Mouse (Mus musculus): ENCODE measurements around the gene Klhl1. TPM values are rescaled to one million over a fixed set of nuclear protein-coding genes. Genes with fewer than 3 reads are reported as not detected.
"Not testable (repeated sequence)": the region's sequence is repeated elsewhere in the genome, so short reads cannot be mapped to it uniquely, and the experiment has no call there.

The Klhl1 gene
- polyA plus RNA-seq, 1 experiment, result not detected

- Histone ChIP-seq H3K27me3 (ENCODE audit: control insufficient read depth) (no peaks in the 10 kb centered on the region), H3K4me1 (ENCODE audit: control insufficient read depth) (peaks cover 8% of the 10 kb centered on the region; the same call in 1 of the 2 replicates), H3K9me3 (ENCODE audit: control insufficient read depth, low read length) (no peaks in the 10 kb centered on the region), H3K4me3 (replicated peaks) (no peak overlapping the region), H3K36me3 (ENCODE audit: control insufficient read depth) (no peaks in the 10 kb centered on the region)
- no peak for TF ChIP-seq TAL1 (IDR thresholded peaks at IDR 0.05; ENCODE audit: low read length)
- no peak for TF ChIP-seq GATA1 (IDR thresholded peaks at IDR 0.05; ENCODE audit: low read length)
These were observed 156.2 kb downstream of the Klhl1 start for GRCm38 (mm10) chr14:96362727-96363126.

GRCm38 (mm10) chr14:96348220-96348619 lies 170.7 kb downstream of the Klhl1 start:
- no peaks in the 10 kb centered on the region for H3K9me3 ChIP-seq (ENCODE audit: control insufficient read depth, low read length)
- H3K4me3 ChIP-seq (replicated peaks), result no peak overlapping the region
- no peaks in the 10 kb centered on the region for H3K36me3 ChIP-seq (ENCODE audit: control insufficient read depth)
- H3K4me1 ChIP-seq (ENCODE audit: control insufficient read depth), result no peaks in the 10 kb centered on the region; the same call in 1 of the 2 replicates
- TF ChIP-seq TAL1 (IDR thresholded peaks at IDR 0.05; ENCODE audit: low read length) (no peak), GATA1 (IDR thresholded peaks at IDR 0.05; ENCODE audit: low read length) (no peak)
- no peaks in the 10 kb centered on the region for H3K27me3 ChIP-seq (ENCODE audit: control insufficient read depth)

GRCm38 (mm10) chr14:96331069-96331468 lies 187.8 kb downstream of the Klhl1 start:
- H3K36me3 ChIP-seq (ENCODE audit: control insufficient read depth), result no peaks in the 10 kb centered on the region
- no peak for TF ChIP-seq GATA1 (IDR thresholded peaks at IDR 0.05; ENCODE audit: low read length)
- no peaks in the 10 kb centered on the region for H3K9me3 ChIP-seq (ENCODE audit: control insufficient read depth, low read length)
- no peaks in the 10 kb centered on the region for H3K4me1 ChIP-seq (ENCODE audit: control insufficient read depth)
- H3K4me3 ChIP-seq (replicated peaks), result no peak overlapping the region
- H3K27me3 ChIP-seq (ENCODE audit: control insufficient read depth), result no peaks in the 10 kb centered on the region

- H3K27me3 ChIP-seq (ENCODE audit: control insufficient read depth), result no peaks in the 10 kb centered on the region
- H3K9me3 ChIP-seq (ENCODE audit: control insufficient read depth, low read length), result peaks cover 4% of the 10 kb centered on the region; the same call in 1 of the 2 replicates
- H3K36me3 ChIP-seq (ENCODE audit: control insufficient read depth), result no peaks in the 10 kb centered on the region
- H3K4me3 ChIP-seq (replicated peaks), result no peak overlapping the region
- TF ChIP-seq TAL1 (IDR thresholded peaks at IDR 0.05; ENCODE audit: low read length), result no peak
- no peak for TF ChIP-seq GATA1 (IDR thresholded peaks at IDR 0.05; ENCODE audit: low read length)
- H3K4me1 ChIP-seq (ENCODE audit: control insufficient read depth), result no peaks in the 10 kb centered on the region
These were observed 301.0 kb downstream of the Klhl1 start for GRCm38 (mm10) chr14:96217805-96218441.

- not testable (repeated sequence) for H3K9me3 ChIP-seq (ENCODE audit: control insufficient read depth, low read length); H3K4me3 ChIP-seq (replicated peaks); H3K36me3 ChIP-seq (ENCODE audit: control insufficient read depth); H3K4me1 ChIP-seq (ENCODE audit: control insufficient read depth); H3K27me3 ChIP-seq (ENCODE audit: control insufficient read depth)
These were observed 324.1 kb downstream of the Klhl1 start for GRCm38 (mm10) chr14:96194795-96195194.

- no peaks in the 10 kb centered on the region for H3K9me3 ChIP-seq (ENCODE audit: control insufficient read depth, low read length)
- TF ChIP-seq GATA1 (IDR thresholded peaks at IDR 0.05; ENCODE audit: low read length) (no peak), TAL1 (IDR thresholded peaks at IDR 0.05; ENCODE audit: low read length) (no peak)
- H3K27me3 ChIP-seq (ENCODE audit: control insufficient read depth), result no peaks in the 10 kb centered on the region
- H3K36me3 ChIP-seq (ENCODE audit: control insufficient read depth), result no peaks in the 10 kb centered on the region
- H3K4me3 ChIP-seq (replicated peaks), result no peak overlapping the region
- no peaks in the 10 kb centered on the region for H3K4me1 ChIP-seq (ENCODE audit: control insufficient read depth)
These were observed 344.4 kb downstream of the Klhl1 start for GRCm38 (mm10) chr14:96174546-96174945.

- no peaks in the 10 kb centered on the region for H3K9me3 ChIP-seq (ENCODE audit: control insufficient read depth, low read length)
- TF ChIP-seq TAL1 (IDR thresholded peaks at IDR 0.05; ENCODE audit: low read length), result no peak
- TF ChIP-seq GATA1 (IDR thresholded peaks at IDR 0.05; ENCODE audit: low read length), result no peak
- H3K4me3 ChIP-seq (replicated peaks), result no peak overlapping the region
- no peaks in the 10 kb centered on the region for H3K4me1 ChIP-seq (ENCODE audit: control insufficient read depth)
- H3K27me3 ChIP-seq (ENCODE audit: control insufficient read depth), result no peaks in the 10 kb centered on the region
- no peaks in the 10 kb centered on the region for H3K36me3 ChIP-seq (ENCODE audit: control insufficient read depth)
These were observed 375.8 kb downstream of the Klhl1 start for GRCm38 (mm10) chr14:96143137-96143536.

- Histone ChIP-seq H3K4me1 (ENCODE audit: control insufficient read depth) (no peaks in the 10 kb centered on the region), H3K9me3 (ENCODE audit: control insufficient read depth, low read length) (no peaks in the 10 kb centered on the region), H3K4me3 (replicated peaks) (no peak overlapping the region), H3K36me3 (ENCODE audit: control insufficient read depth) (no peaks in the 10 kb centered on the region), H3K27me3 (ENCODE audit: control insufficient read depth) (no peaks in the 10 kb centered on the region)
- TF ChIP-seq TAL1 (IDR thresholded peaks at IDR 0.05; ENCODE audit: low read length) (no peak), GATA1 (IDR thresholded peaks at IDR 0.05; ENCODE audit: low read length) (no peak)
These were observed 378.7 kb downstream of the Klhl1 start for GRCm38 (mm10) chr14:96140246-96140645.

GRCm38 (mm10) chr14:96107396-96107795 lies 411.5 kb downstream of the Klhl1 start:
- H3K4me1 ChIP-seq (ENCODE audit: control insufficient read depth), result no peaks in the 10 kb centered on the region
- no peaks in the 10 kb centered on the region for H3K9me3 ChIP-seq (ENCODE audit: control insufficient read depth, low read length)
- no peak overlapping the region for H3K4me3 ChIP-seq (replicated peaks)
- TF ChIP-seq TAL1 (IDR thresholded peaks at IDR 0.05; ENCODE audit: low read length) (no peak), GATA1 (IDR thresholded peaks at IDR 0.05; ENCODE audit: low read length) (no peak)
- no peaks in the 10 kb centered on the region for H3K27me3 ChIP-seq (ENCODE audit: control insufficient read depth)
- H3K36me3 ChIP-seq (ENCODE audit: control insufficient read depth), result no peaks in the 10 kb centered on the region

GRCm38 (mm10) chr14:96081681-96082207 lies 437.2 kb downstream of the Klhl1 start:
- Histone ChIP-seq H3K36me3 (ENCODE audit: control insufficient read depth) (no peaks in the 10 kb centered on the region), H3K27me3 (ENCODE audit: control insufficient read depth) (no peaks in the 10 kb centered on the region), H3K4me3 (replicated peaks) (no peak overlapping the region), H3K4me1 (ENCODE audit: control insufficient read depth) (no peaks in the 10 kb centered on the region), H3K9me3 (ENCODE audit: control insufficient read depth, low read length) (no peaks in the 10 kb centered on the region)
- TF ChIP-seq TAL1 (IDR thresholded peaks at IDR 0.05; ENCODE audit: low read length) (no peak), GATA1 (IDR thresholded peaks at IDR 0.05; ENCODE audit: low read length) (no peak)

Data from erythroblast, embryonic 14.5 days (primary cell).